Mouse (Mus musculus) ES-E14 (cell line): Measurements from ENCODE around the gene Kdelr3. TPM values are rescaled to one million over a fixed set of nuclear protein-coding genes. Genes with fewer than 3 reads are reported as not detected.

Source experiments
- DNase-seq: peaks from one replicate; pipeline ENCODE4 v3.0.0-alpha.2; 2013; ENCODE audit warnings: low read depth, low spot score
- H3K27ac ChIP-seq: 2 replicates; pipeline ENCODE4 v1.5.1; 2012; ENCODE audit warnings: low read depth, mild to moderate bottlenecking, low read length, moderate library complexity, mixed read lengths; ENCODE audit not compliant: poor library complexity, insufficient read depth, severe bottlenecking
- H3K36me3 ChIP-seq: 2 replicates; pipeline ENCODE4 v1.6.1; 2012; ENCODE audit warnings: mild to moderate bottlenecking, low read length, moderate library complexity, mixed read lengths; ENCODE audit not compliant: control insufficient read depth, poor library complexity, insufficient read depth, severe bottlenecking
- H3K4me1 ChIP-seq, 2 experiments: fragments of 150-350 bp in 1 of 2; sonication (generic) in 1 of 2; 2 replicates each; pipeline ENCODE4 v1.6.1; 2012; ENCODE audit warnings: low read length in 2 of 2, mild to moderate bottlenecking in 1 of 2, mixed read lengths in 1 of 2; ENCODE audit not compliant: control insufficient read depth in 2 of 2, insufficient read depth in 2 of 2, poor library complexity in 1 of 2
- H3K4me3 ChIP-seq, 2 experiments: fragments of 150-350 bp in 1 of 2; sonication (generic) in 1 of 2; 2 replicates each; pipeline ENCODE4 v1.5.1; 2012; ENCODE audit warnings: low read length in 2 of 2, low read depth in 1 of 2, mild to moderate bottlenecking in 1 of 2, mixed read lengths in 1 of 2; ENCODE audit not compliant: insufficient read depth in 1 of 2, poor library complexity in 1 of 2, severe bottlenecking in 1 of 2
- H3K9ac ChIP-seq: 2 replicates; pipeline ENCODE4 v1.6.1; 2012; ENCODE audit warnings: low read depth, mild to moderate bottlenecking, low read length, mixed read lengths; ENCODE audit not compliant: poor library complexity, insufficient read depth, severe bottlenecking
- H3K9me3 ChIP-seq: fragments of 150-350 bp; sonication (generic); 2 replicates; pipeline ENCODE4 v1.6.1; 2012; ENCODE audit warnings: low read depth, mild to moderate bottlenecking, low read length; ENCODE audit not compliant: control insufficient read depth, insufficient read depth
- CHD2 ChIP-seq: IDR thresholded peaks from 2 replicates; pipeline ENCODE4 v1.6.1; 2014; ENCODE audit warnings: mild to moderate bottlenecking, low read depth, low read length, inconsistent platforms
- HCFC1 ChIP-seq: IDR thresholded peaks from 2 replicates; pipeline ENCODE4 v1.6.1; 2012; ENCODE audit warnings: low read length, inconsistent platforms, borderline replicate concordance; ENCODE audit not compliant: insufficient read depth
- MAFK ChIP-seq: IDR thresholded peaks from 2 replicates; pipeline ENCODE4 v1.6.1; 2014; ENCODE audit warnings: mild to moderate bottlenecking, low read depth, low read length, inconsistent platforms; ENCODE audit not compliant: insufficient read depth
- ZC3H11A ChIP-seq: IDR thresholded peaks from 2 replicates; pipeline ENCODE4 v1.6.1; 2012; ENCODE audit warnings: low read depth, mild to moderate bottlenecking, inconsistent platforms, low read length, borderline replicate concordance
- ZNF384 ChIP-seq: IDR thresholded peaks from 2 replicates; pipeline ENCODE4 v1.6.1; 2012; ENCODE audit warnings: low read depth, low read length, inconsistent platforms
- in situ Hi-C, 2 experiments: fragments of 600-800 bp; cut with MboI; formaldehyde crosslinking; loops; one replicate each; pipeline ENCODE4 v1.15.1; 2025; ENCODE audit warnings: low sequenced_read_pairs in 2 of 2, inconsistent platforms in 1 of 2; ENCODE audit not compliant: unreplicated experiment in 2 of 2
- total RNA-seq: library from RNA; depleted of rRNA; stranded (reverse); fragments of 300-350 nt; gene quantifications from 2 replicates; pipeline ENCODE4 v1.2.3, GENCODE M21; 2012; rRNA removed

Kdelr3 gene
- total RNA-seq, 1 experiment: 16.2 TPM

- no peaks in the 10 kb centered on the region for H3K9me3 ChIP-seq
- no peaks in the 10 kb centered on the region for H3K4me1 ChIP-seq
- no peak overlapping the region for H3K9ac ChIP-seq
- H3K4me3 ChIP-seq: no peak overlapping the region
- TF ChIP-seq ZNF384: no peak
- TF ChIP-seq CHD2: no peak
- no peak for TF ChIP-seq MAFK
- TF ChIP-seq HCFC1: no peak
- TF ChIP-seq ZC3H11A: no peak
- in situ Hi-C loops: no loop called here
- no peaks in the 10 kb centered on the region for H3K36me3 ChIP-seq
- no peak overlapping the region for H3K27ac ChIP-seq
- DNase-seq: no peak
Measured at GRCm38 (mm10) chr15:79575543-79576222, 59.5 kb downstream of the Kdelr3 start.

GRCm38 (mm10) chr15:79576947-79577346 is 60.7 kb downstream of the Kdelr3 start:
- Histone ChIP-seq H3K27ac (no peak overlapping the region), H3K9ac (no peak overlapping the region), H3K36me3 (no peaks in the 10 kb centered on the region), H3K9me3 (no peaks in the 10 kb centered on the region), H3K4me3 (no peak overlapping the region), H3K4me1 (no peaks in the 10 kb centered on the region)
- in situ Hi-C loops: no loop called here
- DNase-seq: no peak
- TF ChIP-seq MAFK: no peak
- TF ChIP-seq ZC3H11A: no peak
- no peak for TF ChIP-seq CHD2

Other genes with a start within 250 kb of the Kdelr3 start
- gene Baiap2l2, start 230.9 kb upstream of the Kdelr3 start, total RNA-seq: 0.13 and 0.58 TPM in 2 replicates
- gene Pla2g6, start 188.0 kb upstream of the Kdelr3 start, total RNA-seq: 59.2 and 80.9 TPM in 2 replicates
- gene Maff, start 169.8 kb upstream of the Kdelr3 start, total RNA-seq: 9.7 and 13.2 TPM in 2 replicates
- 40.6 and 51.7 TPM in 2 replicates for gene Tmem184b, start 112.8 kb upstream of the Kdelr3 start, total RNA-seq
- gene Csnk1e, start 60.8 kb upstream of the Kdelr3 start, total RNA-seq: 72.8 and 82.0 TPM in 2 replicates
- gene Kcnj4, start 11.2 kb upstream of the Kdelr3 start, total RNA-seq: 3.2 and 5.8 TPM in 2 replicates
- gene Ddx17, start 30.3 kb downstream of the Kdelr3 start, total RNA-seq: 186 and 211 TPM in 2 replicates
- gene Dmc1, start 88.7 kb downstream of the Kdelr3 start, total RNA-seq: 3.4 and 6.4 TPM in 2 replicates
- 1.2 TPM in 2 replicates for gene Fam227a, start 142.5 kb downstream of the Kdelr3 start, total RNA-seq
- 21.9 and 29.5 TPM in 2 replicates for gene Cby1, start 142.8 kb downstream of the Kdelr3 start, total RNA-seq
- gene Tomm22, start 154.4 kb downstream of the Kdelr3 start, total RNA-seq: 103 and 182 TPM in 2 replicates
- gene Josd1, start 171.5 kb downstream of the Kdelr3 start, total RNA-seq: 19.3 and 25.3 TPM in 2 replicates
- gene Gtpbp1, start 174.4 kb downstream of the Kdelr3 start, total RNA-seq: 45.3 and 48.1 TPM in 2 replicates
- gene Sun2, start 226.1 kb downstream of the Kdelr3 start, total RNA-seq: 29.8 and 35.7 TPM in 2 replicates